Mouse (Mus musculus) right cerebral cortex, postnatal 4 days (tissue): ENCODE measurements at regions not wholly inside any gene's neighbourhood (a gene's known extent, or its start where the extent isn't known, plus 50 kb on each side); places are given as distances from the start of the nearest gene placed in this dataset.

Experiments
- DNase-seq: peaks from one replicate; pipeline ENCODE4 v3.0.0-alpha.2; 2022

- no peak for DNase-seq
Measured at GRCm38 (mm10) chr13:37664116-37664515, 114.1 kb upstream of the Rreb1 start.

GRCm38 (mm10) chr13:37666207-37667003 lies 111.8 kb upstream of the Rreb1 start:
- DNase-seq: no peak

GRCm38 (mm10) chr13:37667386-37667785 lies 110.8 kb upstream of the Rreb1 start:
- DNase-seq: no peak

GRCm38 (mm10) chr13:37667871-37668270 lies 110.3 kb upstream of the Rreb1 start:
- no peak for DNase-seq

- no peak for DNase-seq
Measured at GRCm38 (mm10) chr13:37671109-37671508, 107.1 kb upstream of the Rreb1 start.

- no peak for DNase-seq
Measured at GRCm38 (mm10) chr13:37674676-37675350, 103.4 kb upstream of the Rreb1 start.

- DNase-seq: no peak
Measured at GRCm38 (mm10) chr13:37675718-37676117, 102.5 kb upstream of the Rreb1 start.

- DNase-seq: no peak
Measured at GRCm38 (mm10) chr13:37676912-37677311, 101.3 kb upstream of the Rreb1 start.

- DNase-seq: no peak
Measured at GRCm38 (mm10) chr13:37678251-37678650, 99.9 kb upstream of the Rreb1 start.

GRCm38 (mm10) chr13:37678772-37679171 lies 99.4 kb upstream of the Rreb1 start:
- DNase-seq: no peak

GRCm38 (mm10) chr13:37680837-37681619 lies 97.2 kb upstream of the Rreb1 start:
- DNase-seq: no peak

- DNase-seq: no peak
Measured at GRCm38 (mm10) chr13:37683045-37683679, 95.0 kb upstream of the Rreb1 start.

GRCm38 (mm10) chr13:37685617-37686016 lies 92.6 kb upstream of the Rreb1 start:
- no peak for DNase-seq

- no peak for DNase-seq
Measured at GRCm38 (mm10) chr13:37686109-37686508, 92.1 kb upstream of the Rreb1 start.

- DNase-seq: no peak
Measured at GRCm38 (mm10) chr13:37689127-37689777, 88.9 kb upstream of the Rreb1 start.

- no peak for DNase-seq
Measured at GRCm38 (mm10) chr13:37691855-37692445, 86.2 kb upstream of the Rreb1 start.

- DNase-seq: no peak
Measured at GRCm38 (mm10) chr13:37693617-37694016, 84.6 kb upstream of the Rreb1 start.

GRCm38 (mm10) chr13:37704475-37704874 lies 73.7 kb upstream of the Rreb1 start:
- no peak for DNase-seq

GRCm38 (mm10) chr13:37705482-37705881 lies 72.7 kb upstream of the Rreb1 start:
- no peak for DNase-seq

- no peak for DNase-seq
Measured at GRCm38 (mm10) chr13:37710913-37711312, 67.3 kb upstream of the Rreb1 start.

- DNase-seq: no peak
Measured at GRCm38 (mm10) chr13:37712908-37713496, 65.2 kb upstream of the Rreb1 start.
